Mouse (Mus musculus) embryo, embryonic 10.5 days (tissue): ENCODE results near the gene Alox8.

ENCODE experiments used
- DNase-seq: peaks from one replicate; pipeline ENCODE4 v3.0.0-alpha.2; 2015; ENCODE audit warnings: low spot score

Alox8 gene

GRCm38 (mm10) chr11:69179512-69179911 is 18.1 kb downstream of the Alox8 start:
- DNase-seq: no peak

DNA sequence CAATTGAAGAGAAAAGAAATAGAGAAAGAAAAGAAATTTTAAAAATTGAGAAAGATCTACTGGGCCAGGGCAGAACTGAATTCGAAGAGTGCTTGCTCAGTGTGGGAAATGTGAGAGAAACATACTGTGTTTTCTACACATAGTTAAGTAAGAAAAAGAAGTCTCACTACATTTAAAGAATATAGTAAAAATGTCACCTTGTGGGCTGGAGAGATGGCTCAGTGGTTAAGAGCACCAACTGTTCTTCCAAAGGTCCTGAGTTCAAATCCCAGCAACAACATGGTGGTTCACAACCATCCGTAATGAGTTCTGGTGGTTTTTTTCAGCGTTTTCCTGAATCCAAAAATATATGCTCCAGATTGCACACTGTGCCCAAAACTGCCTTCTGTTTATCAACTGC is 19.1 kb downstream of the Alox8 start:
- DNase-seq: no peak

GRCm38 (mm10) chr11:69174722-69175121 is 22.9 kb downstream of the Alox8 start:
- DNase-seq: no peak

- no peak for DNase-seq
These were observed 25.0 kb downstream of the Alox8 start for GRCm38 (mm10) chr11:69172606-69173005.

DNA sequence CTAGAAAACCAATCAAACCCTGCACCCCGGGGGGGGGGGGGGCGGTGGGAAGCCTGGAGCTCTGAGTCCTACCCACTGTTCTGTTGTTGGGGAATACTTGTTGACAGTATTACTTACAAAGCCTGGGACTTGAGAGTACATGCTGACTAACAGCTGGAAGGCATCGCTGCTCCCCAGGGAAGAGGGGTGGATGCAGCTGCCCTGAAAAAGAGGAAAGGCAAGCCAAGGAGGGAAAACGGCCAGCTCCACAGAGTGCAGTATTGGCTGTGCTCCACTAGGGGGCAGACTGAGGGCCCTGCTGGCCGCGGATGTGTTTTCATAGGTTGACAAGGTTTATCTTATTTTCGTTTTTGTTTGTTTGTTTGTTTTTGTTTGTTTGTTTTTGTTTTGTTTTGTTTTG is 26.0 kb downstream of the Alox8 start:
- peak; percentile 70 for DNase-seq

GRCm38 (mm10) chr11:69169313-69169712 is 28.3 kb downstream of the Alox8 start:
- DNase-seq: no peak

DNA sequence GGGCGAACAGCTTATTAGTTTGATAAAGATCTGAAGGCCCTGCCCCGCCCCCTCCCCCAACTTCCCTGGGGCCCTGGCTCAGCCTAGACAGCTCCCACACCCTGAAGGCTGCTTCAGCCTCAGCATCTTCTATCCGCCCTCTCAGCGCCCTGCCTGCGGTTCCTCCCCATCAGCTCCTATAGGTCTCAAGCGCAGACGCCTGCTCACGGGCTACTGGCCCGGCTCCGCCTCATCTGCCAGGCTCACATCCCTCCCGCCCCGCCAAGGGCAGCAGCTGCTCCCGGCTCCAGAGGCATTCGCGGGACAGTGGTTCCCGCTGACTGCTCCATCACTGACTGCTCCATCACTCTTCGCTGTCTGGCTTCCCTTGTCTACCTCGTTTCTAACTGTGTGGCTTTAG is 40.8 kb downstream of the Alox8 start, which contains the start of gene Alox12b:
TSS of gene Alox12b (plus strand) at position 190 of the 400 bp plus-strand sequence.
- DNase-seq: peak; percentile 63

- DNase-seq: no peak
These were observed 42.3 kb downstream of the Alox8 start for GRCm38 (mm10) chr11:69155351-69155750.

DNA sequence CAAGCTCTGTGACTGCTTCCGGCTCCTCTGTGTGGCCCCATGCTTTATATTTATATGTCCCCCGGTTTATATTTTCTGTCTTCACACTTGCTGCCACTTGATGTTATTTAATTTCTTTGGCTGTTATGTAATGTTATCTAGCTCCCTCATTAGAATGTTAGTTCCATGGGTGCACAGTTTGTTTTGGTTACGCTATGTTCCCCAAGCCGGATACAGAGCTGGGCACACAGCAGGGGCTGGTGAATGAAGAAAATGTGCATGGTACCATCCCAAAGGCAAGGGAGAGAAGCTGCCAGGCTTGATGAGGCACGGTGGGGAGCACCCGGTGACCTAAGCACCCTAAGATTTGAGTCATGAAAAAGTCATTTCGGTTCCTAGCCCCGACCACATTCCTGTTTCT is 43.8 kb downstream of the Alox8 start:
- DNase-seq: no peak

- DNase-seq: no peak
These were observed 46.6 kb downstream of the Alox8 start for GRCm38 (mm10) chr11:69151004-69151403.

DNA sequence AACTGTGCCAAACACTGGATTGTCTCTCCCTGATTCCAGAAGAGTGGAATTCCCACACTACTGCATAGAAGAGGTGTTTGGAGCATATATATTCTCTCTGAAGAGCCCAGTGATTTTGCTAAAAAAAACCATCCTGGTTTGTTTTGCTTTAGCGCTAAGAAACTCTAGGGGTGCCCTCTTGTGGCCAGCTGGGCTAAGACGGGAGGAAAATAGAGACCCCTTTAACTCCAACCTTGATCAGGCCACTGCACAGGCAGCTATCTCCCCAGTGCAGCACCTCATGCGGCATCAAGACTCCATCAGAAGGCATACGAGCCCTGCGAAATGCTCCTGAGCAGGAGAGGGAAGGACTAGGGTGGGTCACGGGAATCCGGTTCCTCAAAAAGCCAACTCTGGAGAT is 47.2 kb downstream of the Alox8 start:
- DNase-seq: peak; percentile 84

- DNase-seq: no peak
These were observed 47.9 kb downstream of the Alox8 start for GRCm38 (mm10) chr11:69149728-69150127.

DNA sequence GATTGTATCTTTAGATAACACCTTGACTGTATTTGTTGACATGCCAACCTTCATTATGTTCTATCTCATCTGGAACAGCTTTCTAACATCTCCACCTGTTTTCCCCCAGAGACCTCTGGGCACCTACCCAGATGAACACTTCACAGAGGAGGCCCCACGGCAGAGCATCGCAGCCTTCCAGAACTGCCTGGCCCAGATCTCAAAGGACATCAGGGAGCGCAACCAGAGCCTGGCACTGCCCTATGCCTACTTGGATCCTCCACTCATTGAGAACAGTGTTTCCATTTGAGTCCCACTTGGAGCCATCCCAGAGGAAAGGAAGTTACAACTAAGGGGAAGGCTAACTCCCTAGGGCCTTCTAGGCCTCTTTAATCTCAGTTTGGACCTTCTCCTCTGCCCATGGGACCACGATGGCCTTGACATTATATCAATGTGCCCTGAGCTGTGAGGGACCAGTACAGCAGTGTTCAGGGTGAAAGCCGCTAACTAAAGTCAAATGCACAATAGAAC is 49.1 kb downstream of the Alox8 start:
- DNase-seq: no peak

DNA sequence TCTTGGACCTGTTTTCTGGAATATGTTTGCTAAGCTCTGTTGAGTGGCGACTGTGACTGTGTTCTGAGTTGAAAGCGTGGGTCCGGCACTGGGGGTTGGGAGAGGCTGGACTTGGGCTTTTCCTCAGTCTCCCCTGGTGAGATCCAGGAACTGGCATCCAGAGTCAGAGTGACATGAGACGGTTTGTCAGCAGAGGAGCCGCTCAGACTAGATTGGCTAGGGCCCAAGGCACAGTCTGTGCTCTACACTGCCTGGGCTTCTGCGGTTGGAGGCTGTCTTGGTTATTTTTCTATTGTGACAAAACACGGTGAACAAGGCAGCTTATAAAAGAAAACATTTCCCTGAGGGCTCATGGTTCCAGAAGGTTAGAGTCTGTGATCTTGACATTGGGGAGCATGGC is 50.1 kb downstream of the Alox8 start:
- no peak for DNase-seq

DNA sequence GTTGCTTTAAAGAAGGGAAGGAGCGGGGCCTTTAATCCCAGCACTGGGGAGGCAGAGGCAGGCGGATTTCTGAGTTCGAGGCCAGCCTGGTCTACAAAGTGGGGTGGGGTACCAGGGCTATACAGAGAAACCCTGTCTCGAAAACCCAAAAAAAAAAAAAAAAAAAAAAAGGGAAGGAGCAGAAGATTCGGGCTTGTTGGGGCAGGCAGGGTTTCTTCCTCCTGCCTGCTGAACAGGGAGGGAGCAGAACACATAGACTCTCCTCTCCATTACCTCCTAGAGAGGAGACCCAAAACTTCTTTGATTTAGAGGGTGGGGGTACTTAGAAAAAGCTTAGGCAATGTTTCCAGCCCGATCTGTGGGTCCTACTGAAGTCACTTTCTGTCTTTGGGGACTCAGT is 62.3 kb downstream of the Alox8 start:
- no peak for DNase-seq

DNA sequence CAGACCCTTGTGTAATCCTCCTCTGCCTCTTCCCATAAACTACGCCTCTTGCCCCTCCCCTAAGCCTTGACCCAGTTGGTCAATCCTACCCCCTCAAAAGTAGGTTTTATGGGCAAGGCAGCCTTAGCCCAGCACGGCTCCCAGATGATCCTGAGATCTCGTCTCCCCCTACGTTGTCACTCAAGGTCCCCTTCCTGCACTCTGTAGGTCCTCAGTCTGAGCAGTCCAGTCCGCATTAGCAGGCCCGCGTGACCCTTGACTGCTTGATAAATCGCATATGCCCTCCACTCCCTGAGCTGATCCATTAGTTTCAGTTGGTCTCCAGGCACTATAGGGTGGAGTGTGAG is 63.0 kb downstream of the Alox8 start:
- no peak for DNase-seq
